Mouse (Mus musculus) C2C12 (cell line): ENCODE results near the gene Ski. TPM values are rescaled to one million over a fixed set of nuclear protein-coding genes. Genes with fewer than 3 reads are reported as not detected.
A peak's percentile ranks its signal among the peaks of the same experiment; 100 is the strongest.

Experiments used
- H3K27me3 ChIP-seq: one replicate; pipeline ENCODE4 v1.6.1; 2011; ENCODE audit not compliant: control insufficient read depth, insufficient read depth, insufficient read length
- H3K36me3 ChIP-seq: one replicate; pipeline ENCODE4 v1.6.1; 2011; ENCODE audit not compliant: control insufficient read depth, insufficient read depth
- H3K4me3 ChIP-seq: one replicate; pipeline ENCODE4 v1.5.1; 2011; ENCODE audit warnings: mild to moderate bottlenecking, control low read depth; ENCODE audit not compliant: poor library complexity, insufficient read depth, severe bottlenecking
- H3K79me2 ChIP-seq: one replicate; pipeline ENCODE4 v1.6.1; 2011; ENCODE audit not compliant: control insufficient read depth, insufficient read depth
- H3K79me3 ChIP-seq: one replicate; pipeline ENCODE4 v1.6.1; 2011; ENCODE audit warnings: low read depth, control low read depth
- H3ac ChIP-seq: one replicate; pipeline ENCODE3; 2011; ENCODE audit warnings: low read depth; ENCODE audit not compliant: control insufficient read depth, insufficient read length
- CEBPB ChIP-seq: IDR thresholded peaks from one replicate; pipeline ENCODE4 v1.6.1; 2011; ENCODE audit warnings: low read depth, mild to moderate bottlenecking, control low read depth, moderate library complexity
- CTCF ChIP-seq: IDR thresholded peaks from one replicate; pipeline ENCODE4 v1.5.1; 2011; ENCODE audit not compliant: control insufficient read depth, insufficient read depth, insufficient read length
- FOSL1 ChIP-seq: IDR thresholded peaks from one replicate; pipeline ENCODE4 v1.8.0; 2011; ENCODE audit warnings: mild to moderate bottlenecking, low read length; ENCODE audit not compliant: poor library complexity, insufficient read depth, severe bottlenecking
- MAX ChIP-seq: IDR thresholded peaks from one replicate; pipeline ENCODE4 v1.6.1; 2011; ENCODE audit warnings: mild to moderate bottlenecking, control low read depth
- MYOD1 ChIP-seq: IDR thresholded peaks from one replicate; pipeline ENCODE4 v1.6.1; 2011; ENCODE audit warnings: low read depth; ENCODE audit not compliant: control insufficient read depth, insufficient read length
- MYOG ChIP-seq: IDR thresholded peaks from one replicate; pipeline ENCODE4 v1.6.1; 2011; ENCODE audit not compliant: control insufficient read depth, insufficient read length; ENCODE audit errors: extremely low read depth
- USF1 ChIP-seq: IDR thresholded peaks from one replicate; pipeline ENCODE4 v1.6.1; 2011; ENCODE audit warnings: low read depth, mild to moderate bottlenecking, control low read depth, moderate library complexity
- polyA plus RNA-seq: library from polyadenylated mRNA; unstranded; fragments of >200 nt; fragmentation: generic; extraction: Trizol; gene quantifications from one replicate; pipeline ENCODE4 v1.2.1, GENCODE M21; 2012; ENCODE audit warnings: missing spikeins

The Ski gene
- polyA plus RNA-seq, 1 experiment: 45.2 TPM

GRCm38 (mm10) chr4:155153389-155154072 is 68.9 kb downstream of the Ski start:
- Histone ChIP-seq H3K4me3 (no peak overlapping the region), H3K79me2 (peaks cover 22% of the 10 kb centered on the region), H3K79me3 (peaks cover 6% of the 10 kb centered on the region), H3ac (no peak overlapping the region), H3K36me3 (peaks cover 43% of the 10 kb centered on the region), H3K27me3 (no peaks in the 10 kb centered on the region)
- TF ChIP-seq MAX (no peak), MYOD1 (no peak), CEBPB (no peak), CTCF (no peak), FOSL1 (no peak), USF1 (no peak), MYOG (no peak)

GRCm38 (mm10) chr4:155152476-155152875 is 69.9 kb downstream of the Ski start:
- Histone ChIP-seq H3K79me2 (peaks cover 19% of the 10 kb centered on the region), H3K79me3 (peaks cover 6% of the 10 kb centered on the region), H3K36me3 (peaks cover 32% of the 10 kb centered on the region), H3K4me3 (no peak overlapping the region), H3K27me3 (no peaks in the 10 kb centered on the region), H3ac (no peak overlapping the region)
- TF ChIP-seq CEBPB (no peak), USF1 (no peak), FOSL1 (no peak), CTCF (no peak), MYOG (no peak), MAX (no peak), MYOD1 (no peak)

GRCm38 (mm10) chr4:155151845-155152244 is 70.5 kb downstream of the Ski start:
- peaks cover 6% of the 10 kb centered on the region for H3K79me3 ChIP-seq
- no peak overlapping the region for H3ac ChIP-seq
- peaks cover 27% of the 10 kb centered on the region for H3K36me3 ChIP-seq
- H3K4me3 ChIP-seq: no peak overlapping the region
- peaks cover 19% of the 10 kb centered on the region for H3K79me2 ChIP-seq
- no peaks in the 10 kb centered on the region for H3K27me3 ChIP-seq
- TF ChIP-seq MYOG (no peak), FOSL1 (no peak), MAX (no peak), CEBPB (no peak), CTCF (no peak), MYOD1 (no peak), USF1 (no peak)

- TF ChIP-seq MYOG (no peak), CTCF (no peak), FOSL1 (no peak)
- H3ac ChIP-seq: peak overlapping the region; percentile 41
- H3K36me3 ChIP-seq: peaks cover 22% of the 10 kb centered on the region
- H3K79me3 ChIP-seq: peaks cover 4% of the 10 kb centered on the region
- peak overlapping the region; percentile 21 for H3K4me3 ChIP-seq
- H3K79me2 ChIP-seq: peaks cover 19% of the 10 kb centered on the region
- no peaks in the 10 kb centered on the region for H3K27me3 ChIP-seq
Observed at GRCm38 (mm10) chr4:155151221-155151788, 71.1 kb downstream of the Ski start.

- no peaks in the 10 kb centered on the region for H3K27me3 ChIP-seq
- TF ChIP-seq MAX (peak; percentile 17), USF1 (no peak)
- H3K4me3 ChIP-seq: peak overlapping the region; percentile 21
- peaks cover 14% of the 10 kb centered on the region for H3K36me3 ChIP-seq
- H3ac ChIP-seq: peak overlapping the region; percentile 41
- peaks cover 19% of the 10 kb centered on the region for H3K79me2 ChIP-seq
- H3K79me3 ChIP-seq: peaks cover 2% of the 10 kb centered on the region
Observed at GRCm38 (mm10) chr4:155150276-155151113, 71.9 kb downstream of the Ski start.

- H3K4me3 ChIP-seq: no peak overlapping the region
Observed at GRCm38 (mm10) chr4:155149941-155150275, 72.5 kb downstream of the Ski start.

More at GRCm38 (mm10) chr4:155149941-155150275, 72.5 kb downstream of the Ski start:
- no peak for TF ChIP-seq MYOD1
- TF ChIP-seq FOSL1: no peak
- no peak for TF ChIP-seq CEBPB
- no peak for TF ChIP-seq MAX
- TF ChIP-seq CTCF: no peak
- no peak for TF ChIP-seq USF1
- TF ChIP-seq MYOG: no peak
- peaks cover 2% of the 10 kb centered on the region for H3K79me3 ChIP-seq
- H3K36me3 ChIP-seq: peaks cover 11% of the 10 kb centered on the region
- H3K79me2 ChIP-seq: peaks cover 18% of the 10 kb centered on the region
- no peaks in the 10 kb centered on the region for H3K27me3 ChIP-seq
- H3ac ChIP-seq: no peak overlapping the region
